Mouse (Mus musculus) intestine, embryonic 14.5 days (tissue): ENCODE results near the gene Tmem104. TPM values are rescaled to one million over a fixed set of nuclear protein-coding genes. Genes with fewer than 3 reads are reported as not detected.

Source experiments
- ATAC-seq: fragments of 200-750 bp; cut with Nextera tagmentation; replicated peaks from 2 replicates; pipeline ENCODE4 v1.8.0; 2017; ENCODE audit warnings: low read depth, moderate number of reproducible peaks, moderate TSS enrichment, moderate library complexity; ENCODE audit not compliant: low FRiP score, low TSS enrichment
- DNase-seq: peaks from one replicate; pipeline ENCODE4 v3.0.0-alpha.2; 2018; ENCODE audit warnings: low spot score
- H3K27ac ChIP-seq: fragments of 300-500 bp; sonication (generic); 2 replicates; pipeline ENCODE4 v1.5.1; 2014; ENCODE audit warnings: low read depth, mild to moderate bottlenecking, control low read depth
- H3K27me3 ChIP-seq: fragments of 300-500 bp; sonication (generic); replicated peaks from 2 replicates; pipeline ENCODE4 v1.6.1; 2014; ENCODE audit warnings: low read length, control low read depth; ENCODE audit not compliant: control insufficient read depth, insufficient read depth
- H3K36me3 ChIP-seq: fragments of 300-500 bp; sonication (generic); 2 replicates; pipeline ENCODE4 v1.6.1; 2014; ENCODE audit warnings: low read length, control low read depth; ENCODE audit not compliant: control insufficient read depth, insufficient read depth
- H3K4me1 ChIP-seq: fragments of 300-500 bp; sonication (generic); replicated peaks from 2 replicates; pipeline ENCODE4 v1.6.1; 2014; ENCODE audit warnings: low read length, control low read depth, mixed read lengths; ENCODE audit not compliant: control insufficient read depth, insufficient read depth
- H3K4me2 ChIP-seq: fragments of 300-500 bp; sonication (generic); 2 replicates; pipeline ENCODE4 v1.6.1; 2014; ENCODE audit warnings: low read length
- H3K4me3 ChIP-seq: fragments of 300-500 bp; sonication (generic); 2 replicates; pipeline ENCODE4 v1.5.1; 2014; ENCODE audit warnings: low read depth, low read length, control low read depth, mixed read lengths
- H3K9ac ChIP-seq: fragments of 300-500 bp; sonication (generic); 2 replicates; pipeline ENCODE4 v1.6.1; 2014; ENCODE audit warnings: mild to moderate bottlenecking, low read length
- H3K9me3 ChIP-seq: fragments of 300-500 bp; sonication (generic); 2 replicates; pipeline ENCODE4 v1.6.1; 2016; ENCODE audit warnings: low read length, control low read depth; ENCODE audit not compliant: control insufficient read depth
- WGBS: fragments of 180-500 bp; shearing (Covaris S2); extraction: QIAGEN DNeasy Blood & Tissue Kit; methylation state at CpG from one replicate; pipeline ENCODE4 v1.1.7; 2014; 5-methylcytosine and 5-hydroxymethylcytosine counted together
- polyA plus RNA-seq: library from polyadenylated mRNA; unstranded; fragments of >200 nt; fragmentation: Nextera tagmentation; extraction: Ambion mirVana; gene quantifications from 2 replicates; pipeline ENCODE4 v1.2.1, GENCODE M21; 2014

The Tmem104 gene
- polyA plus RNA-seq, 1 experiment from 2014 or later, result 8.3 TPM

- WGBS, result 13% methylated on average over 5 of the region's 5 CpGs
- H3K4me3 ChIP-seq, result no peak overlapping the region
- no peak overlapping the region for H3K9ac ChIP-seq
- DNase-seq (no peak), ATAC-seq (no peak)
- no peak overlapping the region for H3K27ac ChIP-seq
- no peak overlapping the region for H3K4me2 ChIP-seq
- H3K27me3 ChIP-seq, result no peaks in the 10 kb centered on the region
- H3K36me3 ChIP-seq, result no peaks in the 10 kb centered on the region
- no peaks in the 10 kb centered on the region for H3K9me3 ChIP-seq
- peaks cover 16% of the 10 kb centered on the region for H3K4me1 ChIP-seq
Observed at GRCm38 (mm10) chr11:115236570-115236969, 49.3 kb downstream of the Tmem104 start.

- Histone ChIP-seq H3K4me3 (no peak overlapping the region), H3K9ac (no peak overlapping the region), H3K27me3 (0 out of 2 replicates have a peak, but pooled peaks cover under 1% of the 10 kb centered on the region), H3K4me2 (no peak overlapping the region), H3K36me3 (peaks cover 7% of the 10 kb centered on the region; the same call in 1 of the 2 replicates), H3K4me1 (peaks cover 4% of the 10 kb centered on the region; the same call in 1 of the 2 replicates), H3K27ac (no peak overlapping the region), H3K9me3 (no peaks in the 10 kb centered on the region)
- ATAC-seq (no peak), DNase-seq (no peak)
- 88% methylated on average over 11 of the region's 11 CpGs for WGBS
Observed at GRCm38 (mm10) chr11:115241402-115241801, 54.1 kb downstream of the Tmem104 start.

- no peak for ATAC-seq
- no peak for DNase-seq
- peaks cover 14% of the 10 kb centered on the region for H3K27me3 ChIP-seq
- WGBS, result 71% methylated on average over 3 of the region's 3 CpGs
- H3K9me3 ChIP-seq, result no peaks in the 10 kb centered on the region
- H3K9ac ChIP-seq, result no peak overlapping the region
- no peak overlapping the region for H3K27ac ChIP-seq
- peaks cover 7% of the 10 kb centered on the region; the same call in 1 of the 2 replicates for H3K36me3 ChIP-seq
- H3K4me1 ChIP-seq, result no peaks in the 10 kb centered on the region
- H3K4me2 ChIP-seq, result no peak overlapping the region
- no peak overlapping the region for H3K4me3 ChIP-seq
Observed at GRCm38 (mm10) chr11:115242746-115243145, 55.5 kb downstream of the Tmem104 start.

GRCm38 (mm10) chr11:115243783-115244182 is 56.5 kb downstream of the Tmem104 start:
- DNase-seq, result no peak
- ATAC-seq, result no peak
- Histone ChIP-seq H3K9ac (no peak overlapping the region), H3K36me3 (peaks cover 7% of the 10 kb centered on the region; the same call in 1 of the 2 replicates), H3K4me2 (no peak overlapping the region), H3K27me3 (peaks cover 24% of the 10 kb centered on the region), H3K27ac (no peak overlapping the region), H3K4me3 (no peak overlapping the region), H3K4me1 (no peaks in the 10 kb centered on the region), H3K9me3 (no peaks in the 10 kb centered on the region)
- 89% methylated on average over 12 of the region's 12 CpGs for WGBS

GRCm38 (mm10) chr11:115244840-115245239 is 57.6 kb downstream of the Tmem104 start:
- no peak for DNase-seq
- H3K4me1 ChIP-seq, result peaks cover 2% of the 10 kb centered on the region
- 89% methylated on average over 8 of the region's 8 CpGs for WGBS
- H3K27ac ChIP-seq, result no peak overlapping the region
- no peak for ATAC-seq
- no peak overlapping the region for H3K4me3 ChIP-seq
- no peak overlapping the region for H3K9ac ChIP-seq
- no peaks in the 10 kb centered on the region for H3K9me3 ChIP-seq
- H3K27me3 ChIP-seq, result peaks cover 35% of the 10 kb centered on the region
- H3K36me3 ChIP-seq, result peaks cover 7% of the 10 kb centered on the region; the same call in 1 of the 2 replicates
- no peak overlapping the region for H3K4me2 ChIP-seq

- ATAC-seq (no peak), DNase-seq (no peak)
- H3K4me1 ChIP-seq, result peaks cover 9% of the 10 kb centered on the region
- H3K36me3 ChIP-seq, result peaks cover 7% of the 10 kb centered on the region; the same call in 1 of the 2 replicates
- no peak overlapping the region for H3K9ac ChIP-seq
- H3K27ac ChIP-seq, result no peak overlapping the region
- H3K4me3 ChIP-seq, result no peak overlapping the region
- H3K27me3 ChIP-seq, result peaks cover 49% of the 10 kb centered on the region
- H3K4me2 ChIP-seq, result no peak overlapping the region
- WGBS, result 81% methylated on average over 8 of the region's 8 CpGs
- no peaks in the 10 kb centered on the region for H3K9me3 ChIP-seq
Observed at GRCm38 (mm10) chr11:115246386-115246785, 59.1 kb downstream of the Tmem104 start.

GRCm38 (mm10) chr11:115247240-115247639 is 60.0 kb downstream of the Tmem104 start:
- WGBS, result 30% methylated on average over 3 of the region's 3 CpGs
- Histone ChIP-seq H3K9ac (no peak overlapping the region), H3K4me2 (no peak overlapping the region), H3K9me3 (no peaks in the 10 kb centered on the region), H3K27ac (no peak overlapping the region), H3K27me3 (peaks cover 55% of the 10 kb centered on the region), H3K4me1 (peaks cover 9% of the 10 kb centered on the region), H3K36me3 (peaks cover 7% of the 10 kb centered on the region; the same call in 1 of the 2 replicates), H3K4me3 (no peak overlapping the region)
- DNase-seq (no peak), ATAC-seq (no peak)

- Histone ChIP-seq H3K9ac (no peak overlapping the region), H3K27me3 (peaks cover 55% of the 10 kb centered on the region), H3K27ac (no peak overlapping the region), H3K36me3 (peaks cover 7% of the 10 kb centered on the region; the same call in 1 of the 2 replicates), H3K4me3 (no peak overlapping the region), H3K9me3 (no peaks in the 10 kb centered on the region), H3K4me2 (no peak overlapping the region), H3K4me1 (peaks cover 9% of the 10 kb centered on the region)
- no peak for DNase-seq
- 62% methylated on average over 6 of the region's 6 CpGs for WGBS
- no peak for ATAC-seq
Observed at GRCm38 (mm10) chr11:115247945-115248344, 60.7 kb downstream of the Tmem104 start.

GRCm38 (mm10) chr11:115249721-115250404 is 62.6 kb downstream of the Tmem104 start:
- DNase-seq (no peak), ATAC-seq (no peak)
- H3K9ac ChIP-seq, result 0 out of 2 replicates have a peak overlapping the region, but pooled peaks have one; percentile 10
- H3K4me3 ChIP-seq, result peak overlapping the region; percentile 41
- no peaks in the 10 kb centered on the region for H3K36me3 ChIP-seq
- peaks cover 9% of the 10 kb centered on the region for H3K4me1 ChIP-seq
- WGBS, result 3% methylated on average over 62 of the region's 63 CpGs
- H3K27ac ChIP-seq, result no peak overlapping the region
- peak overlapping the region; percentile 77 for H3K4me2 ChIP-seq
- no peaks in the 10 kb centered on the region for H3K9me3 ChIP-seq
- H3K27me3 ChIP-seq, result peaks cover 55% of the 10 kb centered on the region
